Mouse (Mus musculus) C2C12 (cell line): ENCODE data around the gene Nnmt. TPM values are rescaled to one million over a fixed set of nuclear protein-coding genes. Genes with fewer than 3 reads are reported as not detected.

Experiments used
- H3K27me3 ChIP-seq: one replicate; pipeline ENCODE4 v1.6.1; 2011; ENCODE audit not compliant: control insufficient read depth, insufficient read depth, insufficient read length
- H3K36me3 ChIP-seq: one replicate; pipeline ENCODE4 v1.6.1; 2011; ENCODE audit not compliant: control insufficient read depth, insufficient read depth
- H3K4me3 ChIP-seq: one replicate; pipeline ENCODE4 v1.5.1; 2011; ENCODE audit warnings: mild to moderate bottlenecking, control low read depth; ENCODE audit not compliant: poor library complexity, insufficient read depth, severe bottlenecking
- H3K79me2 ChIP-seq: one replicate; pipeline ENCODE4 v1.6.1; 2011; ENCODE audit not compliant: control insufficient read depth, insufficient read depth
- H3K79me3 ChIP-seq: one replicate; pipeline ENCODE4 v1.6.1; 2011; ENCODE audit warnings: low read depth, control low read depth
- H3ac ChIP-seq: one replicate; pipeline ENCODE3; 2011; ENCODE audit warnings: low read depth; ENCODE audit not compliant: control insufficient read depth, insufficient read length
- CEBPB ChIP-seq: IDR thresholded peaks from one replicate; pipeline ENCODE4 v1.6.1; 2011; ENCODE audit warnings: low read depth, mild to moderate bottlenecking, control low read depth, moderate library complexity
- CTCF ChIP-seq: IDR thresholded peaks from one replicate; pipeline ENCODE4 v1.5.1; 2011; ENCODE audit not compliant: control insufficient read depth, insufficient read depth, insufficient read length
- FOSL1 ChIP-seq: IDR thresholded peaks from one replicate; pipeline ENCODE4 v1.8.0; 2011; ENCODE audit warnings: mild to moderate bottlenecking, low read length; ENCODE audit not compliant: poor library complexity, insufficient read depth, severe bottlenecking
- MAX ChIP-seq: IDR thresholded peaks from one replicate; pipeline ENCODE4 v1.6.1; 2011; ENCODE audit warnings: mild to moderate bottlenecking, control low read depth
- MYOD1 ChIP-seq: IDR thresholded peaks from one replicate; pipeline ENCODE4 v1.6.1; 2011; ENCODE audit warnings: low read depth; ENCODE audit not compliant: control insufficient read depth, insufficient read length
- MYOG ChIP-seq: IDR thresholded peaks from one replicate; pipeline ENCODE4 v1.6.1; 2011; ENCODE audit not compliant: control insufficient read depth, insufficient read length; ENCODE audit errors: extremely low read depth
- USF1 ChIP-seq: IDR thresholded peaks from one replicate; pipeline ENCODE4 v1.6.1; 2011; ENCODE audit warnings: low read depth, mild to moderate bottlenecking, control low read depth, moderate library complexity
- long read RNA-seq, 2 experiments: library from polyadenylated mRNA; unstranded; transcript quantifications; one replicate each; pipeline ENCODE4 v2.0.0; 2019 to 2020
- polyA plus RNA-seq: library from polyadenylated mRNA; unstranded; fragments of >200 nt; fragmentation: generic; extraction: Trizol; gene quantifications from one replicate; pipeline ENCODE4 v1.2.1, GENCODE M21; 2012; ENCODE audit warnings: missing spikeins

Nnmt gene
- not detected for polyA plus RNA-seq
- long read RNA-seq, experiment 1, transcript Nnmt-201 (3 exons, 1,043 nt): major isoform, 12 of 15 reads
- long read RNA-seq, experiment 1, partial matches to known transcripts: 2 of 15 reads
- long read RNA-seq, experiment 1, other reads (novel, unspliced or antisense): 1 of 15 reads
- long read RNA-seq, experiment 2: 0 reads

DNA sequence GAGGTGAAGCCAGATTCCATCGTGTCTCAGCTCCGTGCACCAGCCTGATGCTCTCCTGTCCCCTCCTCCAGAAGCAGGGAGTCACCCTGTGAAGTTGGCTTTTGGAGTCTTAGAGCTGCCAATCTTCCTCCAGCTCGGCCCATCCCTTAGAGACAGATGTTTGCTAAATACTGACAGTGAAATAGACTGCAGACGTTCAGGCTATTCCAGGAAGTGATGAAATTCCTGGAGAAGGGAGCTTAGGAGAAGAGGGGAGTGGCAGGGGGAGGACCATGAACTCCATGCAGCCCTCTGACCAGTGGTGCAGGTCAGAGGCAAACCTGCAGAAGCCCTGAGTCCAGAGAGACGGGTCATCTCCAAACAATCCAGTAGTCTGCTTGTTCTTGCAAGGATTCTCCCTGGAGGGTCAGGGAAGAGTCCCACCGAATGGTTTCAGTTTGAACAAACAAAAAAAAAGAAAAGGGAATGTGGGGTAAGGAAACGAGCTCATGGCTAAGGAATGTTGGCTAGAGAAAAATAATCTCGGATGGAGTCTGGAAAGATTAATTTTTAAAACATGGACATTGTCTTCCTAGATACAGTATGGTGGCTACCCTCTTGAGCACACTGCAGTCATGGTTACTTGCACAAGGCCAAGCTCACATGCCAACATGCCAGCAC lies at the start of gene Nnmt:
Gene Nnmt, minus strand, starts transcription at position 215 of the 660 bp plus-strand sequence.
- no peak within 1 kb of the TSS for H3ac ChIP-seq
- no peaks in the 10 kb centered on the region for H3K79me2 ChIP-seq
- no peaks in the 10 kb centered on the region for H3K27me3 ChIP-seq
- H3K36me3 ChIP-seq: no peaks in the 10 kb centered on the region
- no peak within 1 kb of the TSS for H3K4me3 ChIP-seq
- TF ChIP-seq CEBPB: no peak
- TF ChIP-seq USF1: no peak
- TF ChIP-seq MAX: no peak
- TF ChIP-seq MYOG: no peak
- H3K79me3 ChIP-seq: no peaks in the 10 kb centered on the region

DNA sequence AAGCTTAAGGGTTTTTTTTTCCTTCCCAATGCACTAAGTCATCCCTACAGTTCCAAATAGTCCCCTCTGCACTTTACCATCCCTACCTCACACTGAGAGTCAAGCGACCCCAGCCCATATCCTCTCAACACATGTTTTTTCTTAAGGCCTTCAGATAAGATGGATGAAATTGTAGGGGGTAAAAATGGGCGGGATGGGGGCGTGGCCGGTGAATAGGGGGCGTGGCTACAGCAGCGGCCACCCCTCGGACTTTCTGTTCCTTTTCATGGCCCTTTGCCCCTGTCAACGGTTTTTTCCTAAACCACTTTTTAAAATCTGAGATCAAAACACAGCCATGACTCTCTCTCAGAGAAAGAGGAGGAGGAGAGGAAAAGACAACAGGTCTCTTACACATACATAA lies 49.8 kb upstream of the Nnmt start:
- Histone ChIP-seq H3K36me3 (no peaks in the 10 kb centered on the region), H3ac (no peak overlapping the region), H3K4me3 (no peak overlapping the region), H3K79me2 (no peaks in the 10 kb centered on the region), H3K27me3 (peaks cover 5% of the 10 kb centered on the region), H3K79me3 (no peaks in the 10 kb centered on the region)
- TF ChIP-seq CEBPB: no peak
- no peak for TF ChIP-seq CTCF

DNA sequence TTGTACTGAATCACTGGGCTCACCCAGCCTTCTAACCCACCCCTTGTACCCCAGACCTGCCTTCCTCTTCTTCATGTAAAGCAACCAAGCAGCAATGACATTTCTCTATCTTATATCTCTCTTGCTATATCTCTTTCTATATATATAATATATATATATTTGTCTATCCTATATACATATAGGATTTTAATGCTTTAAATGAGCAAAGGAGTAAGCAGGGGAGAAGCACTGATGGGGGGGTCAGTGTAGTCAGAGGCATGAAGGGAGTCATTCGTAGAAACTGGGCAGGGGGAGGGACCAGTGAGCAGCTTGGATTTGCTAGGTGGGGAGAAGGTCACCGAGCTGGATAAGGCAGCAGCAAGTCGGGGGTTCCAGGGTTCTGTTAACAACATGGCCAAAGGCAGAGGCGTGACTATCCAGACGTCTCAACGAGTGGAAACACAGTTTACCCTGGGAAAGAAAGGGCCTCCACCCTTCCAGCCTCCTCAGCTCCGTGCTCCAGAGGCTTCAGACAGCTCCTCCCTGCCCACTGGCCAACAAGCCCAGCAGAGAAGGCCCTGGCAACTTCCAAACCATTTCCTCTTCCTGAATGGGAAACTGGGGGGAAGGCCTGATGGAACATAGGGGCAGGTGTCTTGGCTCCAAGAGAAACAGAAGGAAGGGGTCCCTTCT lies 48.6 kb upstream of the Nnmt start:
- H3K36me3 ChIP-seq: no peaks in the 10 kb centered on the region
- no peak for TF ChIP-seq CTCF
- TF ChIP-seq FOSL1: no peak
- TF ChIP-seq MYOD1: no peak
- TF ChIP-seq CEBPB: no peak
- TF ChIP-seq MAX: no peak
- no peak for TF ChIP-seq USF1
- no peak for TF ChIP-seq MYOG
- no peaks in the 10 kb centered on the region for H3K79me2 ChIP-seq
- H3K4me3 ChIP-seq: no peak overlapping the region
- peaks cover 14% of the 10 kb centered on the region for H3K27me3 ChIP-seq
- no peaks in the 10 kb centered on the region for H3K79me3 ChIP-seq
- no peak overlapping the region for H3ac ChIP-seq

DNA sequence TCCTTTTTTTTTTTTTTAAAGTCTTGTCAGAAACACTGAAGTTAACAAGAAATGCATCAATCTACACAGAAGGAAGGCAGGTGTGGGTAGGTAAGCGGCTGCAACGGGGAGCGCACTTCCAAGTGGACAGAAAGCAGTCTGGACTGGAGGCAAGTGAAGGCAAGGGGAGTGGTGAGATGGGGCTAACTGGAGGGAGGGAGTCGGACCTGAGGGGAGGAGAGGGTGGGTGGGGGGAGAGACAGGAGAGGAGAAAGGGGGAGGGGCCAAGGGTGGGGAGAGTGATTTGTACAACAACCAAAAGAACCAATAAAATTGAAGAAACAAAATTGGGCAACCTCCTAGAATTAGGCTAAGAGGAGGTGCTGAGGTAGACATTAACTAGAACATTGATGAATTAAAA lies 47.1 kb upstream of the Nnmt start:
- Histone ChIP-seq H3K27me3 (peaks cover 26% of the 10 kb centered on the region), H3K79me3 (no peaks in the 10 kb centered on the region), H3K36me3 (no peaks in the 10 kb centered on the region), H3K4me3 (no peak overlapping the region), H3K79me2 (no peaks in the 10 kb centered on the region), H3ac (no peak overlapping the region)
- TF ChIP-seq MYOD1: no peak

DNA sequence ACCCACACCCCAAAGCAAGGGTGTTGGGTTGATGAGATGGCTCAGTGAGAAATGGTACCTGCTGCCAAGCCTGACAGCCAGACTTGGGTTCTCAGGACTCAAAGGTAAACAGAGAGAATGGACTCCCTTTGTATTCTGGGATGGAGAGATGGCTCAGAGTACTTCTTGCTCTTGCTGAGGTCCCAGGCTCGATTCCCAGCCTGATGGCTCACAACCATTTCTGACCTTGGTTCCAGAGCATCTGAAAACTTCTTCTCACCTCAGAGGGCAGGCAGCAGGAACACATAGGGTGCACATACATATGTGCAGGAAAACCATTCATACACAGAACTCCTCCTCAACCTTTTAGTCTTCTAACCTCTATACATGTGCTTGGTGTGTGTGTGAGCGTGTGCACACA lies 45.9 kb upstream of the Nnmt start:
- Histone ChIP-seq H3K79me2 (no peaks in the 10 kb centered on the region), H3K79me3 (no peaks in the 10 kb centered on the region), H3K4me3 (no peak overlapping the region), H3K27me3 (peaks cover 26% of the 10 kb centered on the region), H3ac (no peak overlapping the region), H3K36me3 (no peaks in the 10 kb centered on the region)
- no peak for TF ChIP-seq FOSL1

DNA sequence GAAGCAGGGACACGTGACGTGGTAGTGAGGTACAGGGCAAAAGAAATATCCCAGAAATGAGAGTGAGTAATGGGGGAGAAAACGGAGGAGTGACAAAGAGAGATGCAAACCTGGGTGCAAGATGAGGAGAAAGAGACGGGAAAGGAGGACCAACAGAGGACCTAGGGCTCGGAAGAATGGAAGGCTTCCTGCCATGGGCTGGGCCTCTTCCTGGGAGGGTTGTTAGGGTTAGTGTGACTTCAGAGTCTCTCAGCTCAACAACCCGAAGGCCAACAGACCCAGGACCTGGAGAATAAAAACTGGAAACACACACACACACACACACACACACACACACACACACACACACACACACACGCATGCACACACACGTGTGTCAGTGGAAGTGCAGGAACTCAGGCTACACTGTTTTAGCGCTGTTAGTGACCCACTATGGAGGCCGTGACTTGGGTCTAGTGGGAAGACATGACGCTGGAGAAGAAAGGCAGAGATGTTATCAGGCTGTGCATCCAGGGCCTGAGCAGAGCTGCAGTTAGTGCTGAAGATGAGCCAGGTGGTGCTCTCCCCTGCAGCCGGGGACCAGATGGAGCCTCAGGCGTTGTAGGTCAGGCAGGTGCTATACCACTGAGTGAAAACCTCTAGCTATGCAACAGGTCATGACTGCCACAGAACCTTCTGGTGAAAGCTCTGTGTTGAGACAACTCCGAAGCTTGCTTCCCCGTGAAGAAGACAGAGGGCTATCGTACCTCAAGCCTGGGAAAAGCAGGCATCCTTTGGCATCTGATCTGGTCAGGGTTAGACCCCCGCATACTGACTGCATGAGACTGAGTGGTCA lies 45.1 kb upstream of the Nnmt start:
- no peak for TF ChIP-seq USF1
- TF ChIP-seq CTCF: no peak
- Histone ChIP-seq H3ac (no peak overlapping the region), H3K79me3 (no peaks in the 10 kb centered on the region), H3K36me3 (no peaks in the 10 kb centered on the region), H3K27me3 (peaks cover 26% of the 10 kb centered on the region), H3K4me3 (no peak overlapping the region), H3K79me2 (no peaks in the 10 kb centered on the region)
